Mouse (Mus musculus): ENCODE data around the gene Tmc6. TPM values are rescaled to one million over a fixed set of nuclear protein-coding genes. Genes with fewer than 3 reads are reported as not detected.

Gene Tmc6
- polyA plus RNA-seq, 1 experiment from 2014 or later, result 3.6 TPM

DNA sequence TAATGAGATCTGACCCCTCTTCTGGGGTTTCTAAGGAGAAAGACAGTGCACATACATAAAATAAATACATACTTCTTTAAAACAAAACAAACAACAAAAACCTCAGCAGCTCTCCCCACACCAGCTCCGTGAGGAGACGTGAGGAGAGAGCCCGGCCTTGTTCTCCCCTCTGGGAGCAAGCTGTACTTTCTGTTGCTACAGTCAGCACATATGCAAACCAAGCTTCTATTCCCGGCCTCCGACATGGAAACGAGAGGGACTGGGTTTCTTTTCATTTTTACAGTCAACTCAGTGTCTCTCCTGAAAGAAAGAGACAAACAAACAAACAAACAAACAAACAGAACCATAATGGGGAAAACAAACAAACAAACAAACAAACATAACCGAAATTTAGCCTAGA is 18.0 kb upstream of the Tmc6 start:
- 84% methylated on average over 7 of the region's 7 CpGs for WGBS

DNA sequence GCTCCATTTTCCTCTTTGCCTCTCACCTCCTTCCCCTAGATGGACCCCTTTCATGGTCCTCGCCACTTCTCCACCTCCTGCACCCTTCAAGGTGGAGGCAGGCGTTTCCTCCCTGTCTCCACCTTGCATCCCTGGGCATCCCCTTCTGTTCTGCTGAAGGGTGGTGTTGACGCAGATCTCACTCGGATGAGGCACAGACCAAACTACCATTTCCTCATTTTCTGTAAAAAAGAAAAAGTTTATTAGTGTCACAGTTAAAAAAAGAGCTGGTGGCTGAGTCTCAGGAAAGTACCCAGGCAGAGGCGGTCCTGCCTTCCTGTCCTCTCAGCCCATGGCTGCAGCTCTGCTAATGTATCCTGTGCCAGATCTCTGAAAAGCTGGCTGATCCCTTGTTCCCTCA is 17.2 kb upstream of the Tmc6 start:
- DNase-seq, result no peak
- H3K36me3 ChIP-seq (ENCODE audit: control insufficient read depth, insufficient read depth, low read length), result no peaks in the 10 kb centered on the region
- no peak overlapping the region for H3K27ac ChIP-seq (replicated peaks; ENCODE audit: low read depth, low read length)
- H3K4me2 ChIP-seq (ENCODE audit: low read length), result no peak overlapping the region
- no peaks in the 10 kb centered on the region for H3K9me3 ChIP-seq (ENCODE audit: control insufficient read depth, low read length)
- H3K4me3 ChIP-seq (replicated peaks; ENCODE audit: low read depth, low read length), result no peak overlapping the region
- no peaks in the 10 kb centered on the region for H3K4me1 ChIP-seq (ENCODE audit: control insufficient read depth, insufficient read depth, low read length)
- H3K27me3 ChIP-seq (ENCODE audit: control insufficient read depth, insufficient read depth, low read length), result no peaks in the 10 kb centered on the region
- 68% methylated on average over 5 of the region's 5 CpGs for WGBS
- no peak for ATAC-seq (ENCODE audit: low FRiP score, low TSS enrichment)
- no peak overlapping the region for H3K9ac ChIP-seq (replicated peaks; ENCODE audit: low read length)

More for the DNA sequence above, 18.0 kb upstream of the Tmc6 start:
- DNase-seq (no peak), ATAC-seq (ENCODE audit: low FRiP score, low TSS enrichment) (no peak)
- Histone ChIP-seq H3K9ac (replicated peaks; ENCODE audit: low read length) (no peak overlapping the region), H3K27ac (replicated peaks; ENCODE audit: low read depth, low read length) (no peak overlapping the region), H3K4me3 (replicated peaks; ENCODE audit: low read depth, low read length) (no peak overlapping the region), H3K9me3 (ENCODE audit: control insufficient read depth, low read length) (no peaks in the 10 kb centered on the region), H3K27me3 (ENCODE audit: control insufficient read depth, insufficient read depth, low read length) (no peaks in the 10 kb centered on the region), H3K36me3 (ENCODE audit: control insufficient read depth, insufficient read depth, low read length) (no peaks in the 10 kb centered on the region), H3K4me1 (ENCODE audit: control insufficient read depth, insufficient read depth, low read length) (no peaks in the 10 kb centered on the region), H3K4me2 (ENCODE audit: low read length) (no peak overlapping the region)

DNA sequence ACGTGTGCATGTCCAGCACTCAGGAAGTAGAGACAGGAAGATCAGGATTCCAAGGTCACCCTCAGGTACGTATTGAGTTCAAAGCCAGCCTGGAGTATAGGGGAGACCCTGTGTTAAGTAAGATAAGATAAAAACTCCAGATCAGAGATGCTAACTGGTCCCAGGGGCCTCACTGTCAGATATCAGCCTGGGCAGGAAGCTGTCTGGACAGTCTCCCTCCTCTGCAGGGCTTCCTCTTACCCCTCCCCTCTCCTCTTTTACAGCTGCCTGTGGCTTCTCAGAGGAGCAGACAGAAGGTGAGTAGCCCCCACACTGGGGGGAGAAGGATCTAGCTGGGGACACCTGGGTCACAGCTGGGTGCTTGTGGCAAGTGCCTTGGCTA is 16.2 kb upstream of the Tmc6 start:
- no peaks in the 10 kb centered on the region for H3K9me3 ChIP-seq (ENCODE audit: control insufficient read depth, low read length)
- no peaks in the 10 kb centered on the region for H3K36me3 ChIP-seq (ENCODE audit: control insufficient read depth, insufficient read depth, low read length)
- no peak overlapping the region for H3K9ac ChIP-seq (replicated peaks; ENCODE audit: low read length)
- ATAC-seq (ENCODE audit: low FRiP score, low TSS enrichment) (no peak), DNase-seq (no peak)
- H3K4me2 ChIP-seq (ENCODE audit: low read length), result no peak overlapping the region
- no peak overlapping the region for H3K27ac ChIP-seq (replicated peaks; ENCODE audit: low read depth, low read length)
- 59% methylated on average over 2 of the region's 2 CpGs for WGBS
- H3K4me1 ChIP-seq (ENCODE audit: control insufficient read depth, insufficient read depth, low read length), result no peaks in the 10 kb centered on the region
- no peaks in the 10 kb centered on the region for H3K27me3 ChIP-seq (ENCODE audit: control insufficient read depth, insufficient read depth, low read length)
- no peak overlapping the region for H3K4me3 ChIP-seq (replicated peaks; ENCODE audit: low read depth, low read length)

DNA sequence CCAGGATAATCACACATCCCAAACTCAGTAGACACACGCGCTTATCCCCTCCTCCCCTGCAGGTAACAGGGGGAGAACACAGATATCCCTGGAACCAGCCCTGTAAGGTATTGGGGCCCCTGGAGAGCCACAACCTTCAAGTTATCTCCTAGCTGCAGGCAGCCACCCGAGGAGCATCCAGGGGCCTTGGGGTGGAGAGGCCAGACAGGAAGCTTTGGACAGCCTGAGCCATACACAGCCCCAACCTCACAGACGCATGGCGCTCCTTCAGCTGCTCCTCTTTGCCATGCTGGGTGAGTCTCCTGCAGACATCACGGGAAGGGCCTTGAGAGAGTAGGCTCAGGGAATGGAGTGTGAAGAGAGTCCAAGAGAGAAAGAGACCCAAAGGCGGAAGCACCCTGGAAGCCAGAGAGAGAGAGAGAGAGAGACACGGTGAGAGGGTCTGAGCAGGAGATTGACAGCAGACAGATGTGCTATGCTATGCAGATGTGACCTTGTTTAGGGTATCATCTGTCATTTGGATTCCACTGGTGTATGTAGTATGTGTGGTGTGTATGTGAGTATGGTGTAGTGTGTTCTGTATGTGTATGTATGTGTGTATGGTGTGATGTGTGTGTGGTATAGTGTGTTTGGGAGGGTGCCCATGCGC is 15.6 kb upstream of the Tmc6 start, which contains the start of gene 6030468B19Rik:
Gene 6030468B19Rik (plus strand): TSS at position 150 of the 649 bp plus-strand sequence.
- Histone ChIP-seq H3K4me2 (ENCODE audit: low read length) (no peak within 1 kb of the TSS), H3K9me3 (ENCODE audit: control insufficient read depth, low read length) (no peaks in the 10 kb centered on the region), H3K4me1 (ENCODE audit: control insufficient read depth, insufficient read depth, low read length) (no peaks in the 10 kb centered on the region), H3K27me3 (ENCODE audit: control insufficient read depth, insufficient read depth, low read length) (no peaks in the 10 kb centered on the region), H3K9ac (replicated peaks; ENCODE audit: low read length) (no peak within 1 kb of the TSS), H3K27ac (replicated peaks; ENCODE audit: low read depth, low read length) (no peak within 1 kb of the TSS), H3K4me3 (replicated peaks; ENCODE audit: low read depth, low read length) (no peak within 1 kb of the TSS), H3K36me3 (ENCODE audit: control insufficient read depth, insufficient read depth, low read length) (no peaks in the 10 kb centered on the region)
- 66% methylated on average over 9 of the region's 9 CpGs for WGBS
- ATAC-seq (ENCODE audit: low FRiP score, low TSS enrichment) (no peak), DNase-seq (no peak)

DNA sequence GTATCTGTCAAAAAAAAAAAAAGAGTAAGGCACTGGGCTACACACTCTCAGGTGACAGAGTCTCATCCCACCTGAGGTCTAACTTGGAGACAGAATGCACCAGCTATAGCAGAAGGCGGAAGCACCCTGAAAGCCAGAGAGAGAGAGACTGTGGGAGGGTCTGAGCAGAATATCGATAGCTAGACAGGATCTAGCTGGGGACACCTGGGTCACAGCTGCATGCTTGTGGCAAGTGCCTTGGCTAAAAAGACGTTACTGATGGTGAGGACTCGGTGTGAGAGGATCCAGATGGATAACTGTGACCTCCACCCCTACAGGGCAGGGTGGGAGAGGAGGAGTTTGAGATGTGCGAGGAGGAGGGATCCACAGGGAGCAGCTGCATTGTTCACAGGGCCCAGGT is 15.0 kb upstream of the Tmc6 start:
- no peak for ATAC-seq (ENCODE audit: low FRiP score, low TSS enrichment)
- no peaks in the 10 kb centered on the region for H3K9me3 ChIP-seq (ENCODE audit: control insufficient read depth, low read length)
- DNase-seq, result no peak
- H3K9ac ChIP-seq (replicated peaks; ENCODE audit: low read length), result no peak overlapping the region
- H3K4me2 ChIP-seq (ENCODE audit: low read length), result no peak overlapping the region
- H3K4me3 ChIP-seq (replicated peaks; ENCODE audit: low read depth, low read length), result no peak overlapping the region
- WGBS, result 51% methylated on average over 5 of the region's 5 CpGs
- H3K27me3 ChIP-seq (ENCODE audit: control insufficient read depth, insufficient read depth, low read length), result no peaks in the 10 kb centered on the region; the same call in 1 of the 2 replicates
- H3K4me1 ChIP-seq (ENCODE audit: control insufficient read depth, insufficient read depth, low read length), result no peaks in the 10 kb centered on the region
- H3K36me3 ChIP-seq (ENCODE audit: control insufficient read depth, insufficient read depth, low read length), result no peaks in the 10 kb centered on the region
- no peak overlapping the region for H3K27ac ChIP-seq (replicated peaks; ENCODE audit: low read depth, low read length)

DNA sequence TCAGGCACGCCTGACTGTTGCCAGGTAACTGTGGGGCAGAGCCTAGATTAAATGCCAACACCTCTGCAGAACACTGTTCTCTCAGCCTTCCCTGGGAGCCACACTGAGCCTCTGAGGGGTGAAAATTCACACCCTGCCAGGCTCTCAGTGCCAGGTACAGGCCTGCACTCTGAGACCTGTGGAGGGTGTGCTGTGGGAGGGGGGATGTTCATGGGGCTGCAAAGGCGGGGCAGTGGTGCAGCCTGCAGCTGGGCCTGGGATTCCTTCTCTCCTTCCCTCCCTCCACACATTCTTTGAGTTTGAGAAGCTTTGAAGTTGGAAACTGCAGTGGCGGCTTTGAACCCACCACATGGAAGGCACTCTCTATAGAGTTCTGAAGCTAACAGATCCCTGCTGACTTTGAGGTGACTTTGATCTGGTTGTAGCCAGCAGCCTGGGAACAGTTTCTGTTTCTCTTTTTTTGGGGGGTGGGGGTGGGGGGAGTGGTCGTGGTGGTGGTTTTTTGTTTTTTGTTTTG is 12.1 kb upstream of the Tmc6 start:
- H3K27ac ChIP-seq (replicated peaks; ENCODE audit: low read depth, low read length), result no peak overlapping the region
- no peak for DNase-seq
- WGBS, result 57% methylated on average over 4 of the region's 4 CpGs

DNA sequence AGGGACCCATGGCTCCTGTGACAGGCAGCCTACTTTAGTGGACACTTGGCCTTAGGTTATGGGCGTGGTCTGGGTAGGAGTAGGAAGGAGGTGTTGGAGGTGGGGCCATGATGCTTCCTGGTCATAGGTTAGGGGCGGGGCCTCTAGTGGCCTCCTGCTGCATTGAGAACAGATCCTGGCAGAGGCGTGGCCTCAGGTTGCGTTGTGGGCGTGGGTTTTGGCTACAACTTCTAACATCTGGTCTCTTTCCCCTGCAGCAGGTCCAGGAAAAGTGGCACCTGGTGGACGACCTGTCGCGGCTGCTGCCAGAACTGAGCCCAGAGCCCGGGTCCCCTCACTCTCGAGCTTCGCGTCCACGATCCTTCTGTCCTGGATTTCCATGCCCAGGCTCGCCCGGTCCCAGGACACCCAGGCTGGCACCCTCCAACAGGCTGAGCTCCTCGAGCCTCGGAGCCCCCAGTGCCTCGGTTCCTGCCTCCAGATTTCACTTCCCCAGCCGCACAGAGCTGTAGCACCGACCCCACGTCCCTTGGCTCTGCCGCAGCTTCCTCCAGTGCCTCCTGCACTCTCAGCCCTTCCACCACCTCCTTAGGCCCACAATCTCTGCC is 10.4 kb upstream of the Tmc6 start:
- Histone ChIP-seq H3K4me1 (ENCODE audit: control insufficient read depth, insufficient read depth, low read length) (0 out of 2 replicates have a peak, but pooled peaks cover 4% of the 10 kb centered on the region), H3K36me3 (ENCODE audit: control insufficient read depth, insufficient read depth, low read length) (no peaks in the 10 kb centered on the region), H3K4me2 (ENCODE audit: low read length) (no peak overlapping the region), H3K27ac (replicated peaks; ENCODE audit: low read depth, low read length) (no peak overlapping the region), H3K4me3 (replicated peaks; ENCODE audit: low read depth, low read length) (no peak overlapping the region), H3K9me3 (ENCODE audit: control insufficient read depth, low read length) (no peaks in the 10 kb centered on the region), H3K27me3 (ENCODE audit: control insufficient read depth, insufficient read depth, low read length) (no peaks in the 10 kb centered on the region; the same call in 1 of the 2 replicates), H3K9ac (replicated peaks; ENCODE audit: low read length) (no peak overlapping the region)
- DNase-seq (no peak), ATAC-seq (ENCODE audit: low FRiP score, low TSS enrichment) (no peak)
- WGBS, result 14% methylated on average over 22 of the region's 22 CpGs

More for the DNA sequence above, 12.1 kb upstream of the Tmc6 start:
- H3K4me1 ChIP-seq (ENCODE audit: control insufficient read depth, insufficient read depth, low read length), result 0 out of 2 replicates have a peak, but pooled peaks cover 4% of the 10 kb centered on the region
- H3K9ac ChIP-seq (replicated peaks; ENCODE audit: low read length), result no peak overlapping the region
- no peaks in the 10 kb centered on the region; the same call in 1 of the 2 replicates for H3K27me3 ChIP-seq (ENCODE audit: control insufficient read depth, insufficient read depth, low read length)
- ATAC-seq (ENCODE audit: low FRiP score, low TSS enrichment), result no peak
- no peak overlapping the region for H3K4me2 ChIP-seq (ENCODE audit: low read length)
- no peaks in the 10 kb centered on the region for H3K9me3 ChIP-seq (ENCODE audit: control insufficient read depth, low read length)
- H3K36me3 ChIP-seq (ENCODE audit: control insufficient read depth, insufficient read depth, low read length), result no peaks in the 10 kb centered on the region
- H3K4me3 ChIP-seq (replicated peaks; ENCODE audit: low read depth, low read length), result no peak overlapping the region

DNA sequence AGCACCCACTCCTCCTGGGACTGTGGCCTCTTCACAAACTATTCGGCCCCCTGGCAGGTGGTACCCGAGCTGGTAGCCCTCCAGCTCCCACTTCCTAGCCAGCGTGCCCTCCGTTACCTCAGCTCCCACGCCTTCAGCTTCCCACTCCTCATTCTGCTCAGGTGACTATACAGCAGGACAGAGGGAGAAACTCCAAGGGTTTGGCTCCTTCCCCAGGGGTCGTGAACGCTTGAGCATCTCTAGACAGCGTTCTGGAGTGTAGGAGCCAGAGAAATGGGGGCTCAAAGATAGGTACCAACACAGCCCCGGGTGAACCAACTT is 9.4 kb upstream of the Tmc6 start:
- 88% methylated on average over 9 of the region's 9 CpGs for WGBS
- 0 out of 2 replicates have a peak, but pooled peaks cover 4% of the 10 kb centered on the region for H3K4me1 ChIP-seq (ENCODE audit: control insufficient read depth, insufficient read depth, low read length)
- H3K9ac ChIP-seq (replicated peaks; ENCODE audit: low read length), result no peak overlapping the region
- no peaks in the 10 kb centered on the region for H3K36me3 ChIP-seq (ENCODE audit: control insufficient read depth, insufficient read depth, low read length)
- DNase-seq, result no peak
- H3K9me3 ChIP-seq (ENCODE audit: control insufficient read depth, low read length), result no peaks in the 10 kb centered on the region
- H3K27me3 ChIP-seq (ENCODE audit: control insufficient read depth, insufficient read depth, low read length), result no peaks in the 10 kb centered on the region; the same call in 1 of the 2 replicates
- no peak overlapping the region for H3K4me3 ChIP-seq (replicated peaks; ENCODE audit: low read depth, low read length)
- H3K4me2 ChIP-seq (ENCODE audit: low read length), result no peak overlapping the region
- H3K27ac ChIP-seq (replicated peaks; ENCODE audit: low read depth, low read length), result no peak overlapping the region
- no peak for ATAC-seq (ENCODE audit: low FRiP score, low TSS enrichment)

Measured in midbrain, embryonic 14.5 days (tissue).